Mouse (Mus musculus) erythroblast, adult 5-6 weeks (primary cell): ENCODE results near the gene Fam71b. TPM values are rescaled to one million over a fixed set of nuclear protein-coding genes. Genes with fewer than 3 reads are reported as not detected.

Experiments
- ATAC-seq: replicated peaks from 2 replicates; pipeline ENCODE4 v1.8.0; 2016; ENCODE audit warnings: moderate number of reproducible peaks, mild to moderate bottlenecking, moderate TSS enrichment, inconsistent platforms; ENCODE audit not compliant: poor library complexity, low FRiP score, severe bottlenecking
- total RNA-seq, 2 experiments: library from RNA; stranded (forward) in 1 of 2; stranded (reverse) in 1 of 2; fragments of 150-400 nt in 1 of 2; fragments of 200-764, 138-1000 nt in 1 of 2; gene quantifications; 2 replicates each; pipeline versions ENCODE4 v1.2.3 to v1.2.4; 2015 to 2017; ENCODE audit warnings: low replicate concordance in 2 of 2

Gene Fam71b
- total RNA-seq (2015; ENCODE audit: low replicate concordance) (not detected in 2 replicates), total RNA-seq (2017; ENCODE audit: low replicate concordance) (not detected in 2 replicates)

GRCm38 (mm10) chr11:46396167-46396859 is at the start of gene Fam71b:
Gene Fam71b, plus strand, starts transcription at chr11:46396559.
- ATAC-seq, result no peak

GRCm38 (mm10) chr11:46347756-46348155 is 48.6 kb upstream of the Fam71b start:
- no peak for ATAC-seq

GRCm38 (mm10) chr11:46348416-46348815 is 47.9 kb upstream of the Fam71b start:
- ATAC-seq, result no peak

- no peak for ATAC-seq
These were observed 46.5 kb upstream of the Fam71b start for GRCm38 (mm10) chr11:46349681-46350410.

- no peak for ATAC-seq
These were observed 38.0 kb upstream of the Fam71b start for GRCm38 (mm10) chr11:46358369-46358768.

GRCm38 (mm10) chr11:46360991-46361665 is 35.2 kb upstream of the Fam71b start:
- ATAC-seq, result no peak

- ATAC-seq, result no peak
These were observed 34.0 kb upstream of the Fam71b start for GRCm38 (mm10) chr11:46362061-46363022.

- ATAC-seq, result no peak
These were observed 32.5 kb upstream of the Fam71b start for GRCm38 (mm10) chr11:46363864-46364263.

GRCm38 (mm10) chr11:46365744-46366143 is 30.6 kb upstream of the Fam71b start:
- no peak for ATAC-seq

GRCm38 (mm10) chr11:46366357-46366756 is 30.0 kb upstream of the Fam71b start:
- no peak for ATAC-seq

GRCm38 (mm10) chr11:46370457-46370856 is 25.9 kb upstream of the Fam71b start:
- ATAC-seq, result no peak

- no peak for ATAC-seq
These were observed 25.1 kb upstream of the Fam71b start for GRCm38 (mm10) chr11:46371250-46371649.

- no peak for ATAC-seq
These were observed 23.9 kb upstream of the Fam71b start for GRCm38 (mm10) chr11:46372331-46372953.

GRCm38 (mm10) chr11:46373071-46374030 is 23.0 kb upstream of the Fam71b start:
- ATAC-seq, result no peak

GRCm38 (mm10) chr11:46375015-46375414 is 21.3 kb upstream of the Fam71b start:
- no peak for ATAC-seq

GRCm38 (mm10) chr11:46377316-46377715 is 19.0 kb upstream of the Fam71b start:
- no peak for ATAC-seq

GRCm38 (mm10) chr11:46377819-46378782 is 18.3 kb upstream of the Fam71b start:
- ATAC-seq, result peak; percentile 97
